Mouse (Mus musculus) intestine, embryonic 14.5 days (tissue): ENCODE measurements at regions not wholly inside any gene's neighbourhood (a gene's known extent, or its start where the extent isn't known, plus 50 kb on each side); places are given as distances from the start of the nearest gene placed in this dataset.
"Not testable (repeated sequence)": the region's sequence is repeated elsewhere in the genome, so short reads cannot be mapped to it uniquely, and the experiment has no call there.

Experiments
- ATAC-seq: fragments of 200-750 bp; cut with Nextera tagmentation; replicated peaks from 2 replicates; pipeline ENCODE4 v1.8.0; 2017; ENCODE audit warnings: low read depth, moderate number of reproducible peaks, moderate TSS enrichment, moderate library complexity; ENCODE audit not compliant: low FRiP score, low TSS enrichment
- DNase-seq: peaks from one replicate; pipeline ENCODE4 v3.0.0-alpha.2; 2018; ENCODE audit warnings: low spot score
- H3K27ac ChIP-seq: fragments of 300-500 bp; sonication (generic); 2 replicates; pipeline ENCODE4 v1.5.1; 2014; ENCODE audit warnings: low read depth, mild to moderate bottlenecking, control low read depth
- H3K27me3 ChIP-seq: fragments of 300-500 bp; sonication (generic); replicated peaks from 2 replicates; pipeline ENCODE4 v1.6.1; 2014; ENCODE audit warnings: low read length, control low read depth; ENCODE audit not compliant: control insufficient read depth, insufficient read depth
- H3K36me3 ChIP-seq: fragments of 300-500 bp; sonication (generic); 2 replicates; pipeline ENCODE4 v1.6.1; 2014; ENCODE audit warnings: low read length, control low read depth; ENCODE audit not compliant: control insufficient read depth, insufficient read depth
- H3K4me1 ChIP-seq: fragments of 300-500 bp; sonication (generic); replicated peaks from 2 replicates; pipeline ENCODE4 v1.6.1; 2014; ENCODE audit warnings: low read length, control low read depth, mixed read lengths; ENCODE audit not compliant: control insufficient read depth, insufficient read depth
- H3K4me2 ChIP-seq: fragments of 300-500 bp; sonication (generic); 2 replicates; pipeline ENCODE4 v1.6.1; 2014; ENCODE audit warnings: low read length
- H3K4me3 ChIP-seq: fragments of 300-500 bp; sonication (generic); 2 replicates; pipeline ENCODE4 v1.5.1; 2014; ENCODE audit warnings: low read depth, low read length, control low read depth, mixed read lengths
- H3K9ac ChIP-seq: fragments of 300-500 bp; sonication (generic); 2 replicates; pipeline ENCODE4 v1.6.1; 2014; ENCODE audit warnings: mild to moderate bottlenecking, low read length
- H3K9me3 ChIP-seq: fragments of 300-500 bp; sonication (generic); 2 replicates; pipeline ENCODE4 v1.6.1; 2016; ENCODE audit warnings: low read length, control low read depth; ENCODE audit not compliant: control insufficient read depth
- WGBS: fragments of 180-500 bp; shearing (Covaris S2); extraction: QIAGEN DNeasy Blood & Tissue Kit; methylation state at CpG from one replicate; pipeline ENCODE4 v1.1.7; 2014; 5-methylcytosine and 5-hydroxymethylcytosine counted together

DNA sequence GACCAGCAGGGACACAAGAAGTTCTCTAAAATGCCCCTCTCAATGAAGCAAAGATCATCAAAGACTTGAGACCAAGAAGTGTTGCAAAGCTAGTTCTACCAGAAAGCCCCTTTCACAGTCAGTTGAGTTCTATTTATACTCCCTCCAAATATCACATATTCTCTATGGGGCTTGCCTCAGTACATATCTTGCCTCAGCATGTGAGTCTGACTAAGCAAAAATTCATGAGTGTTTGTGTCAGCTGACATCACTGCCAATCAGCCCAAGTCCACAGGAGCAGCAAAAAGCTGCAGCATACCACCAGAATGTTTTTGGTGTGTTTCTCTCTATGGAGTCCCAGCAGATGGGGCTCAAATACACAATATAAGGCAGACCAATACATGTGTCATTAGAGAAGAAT lies 631.6 kb downstream of the Rpia start:
- no peak overlapping the region for H3K9ac ChIP-seq
- H3K36me3 ChIP-seq = no peaks in the 10 kb centered on the region
- no peak for DNase-seq
- no peak overlapping the region for H3K4me3 ChIP-seq
- no peak for ATAC-seq
- H3K27ac ChIP-seq = no peak overlapping the region
- H3K4me1 ChIP-seq = no peaks in the 10 kb centered on the region
- no peaks in the 10 kb centered on the region for H3K9me3 ChIP-seq
- no peaks in the 10 kb centered on the region for H3K27me3 ChIP-seq
- no peak overlapping the region for H3K4me2 ChIP-seq

DNA sequence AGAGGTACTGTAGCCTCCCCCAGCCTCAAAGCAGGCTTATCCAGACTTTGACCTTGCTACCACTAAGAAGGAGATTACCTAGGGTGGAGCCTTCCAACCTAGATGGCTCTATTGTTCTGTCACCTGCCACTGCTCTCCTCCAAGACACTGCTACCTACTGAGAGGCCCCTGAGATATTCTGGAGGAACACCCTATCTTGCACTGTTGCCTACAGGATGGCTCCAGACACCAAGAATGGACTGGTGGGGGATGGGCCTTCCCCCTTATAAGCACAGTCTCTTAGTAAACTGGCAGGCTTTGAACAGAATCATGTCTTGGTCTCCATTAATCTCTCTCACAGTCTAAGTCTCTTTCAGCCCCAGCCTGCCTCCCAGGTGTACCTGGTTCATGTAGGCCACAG lies 636.3 kb downstream of the Rpia start:
- not testable (repeated sequence) for H3K4me3 ChIP-seq, H3K27ac ChIP-seq, H3K4me1 ChIP-seq, H3K27me3 ChIP-seq, DNase-seq, H3K4me2 ChIP-seq, H3K36me3 ChIP-seq, H3K9ac ChIP-seq, ATAC-seq, H3K9me3 ChIP-seq

DNA sequence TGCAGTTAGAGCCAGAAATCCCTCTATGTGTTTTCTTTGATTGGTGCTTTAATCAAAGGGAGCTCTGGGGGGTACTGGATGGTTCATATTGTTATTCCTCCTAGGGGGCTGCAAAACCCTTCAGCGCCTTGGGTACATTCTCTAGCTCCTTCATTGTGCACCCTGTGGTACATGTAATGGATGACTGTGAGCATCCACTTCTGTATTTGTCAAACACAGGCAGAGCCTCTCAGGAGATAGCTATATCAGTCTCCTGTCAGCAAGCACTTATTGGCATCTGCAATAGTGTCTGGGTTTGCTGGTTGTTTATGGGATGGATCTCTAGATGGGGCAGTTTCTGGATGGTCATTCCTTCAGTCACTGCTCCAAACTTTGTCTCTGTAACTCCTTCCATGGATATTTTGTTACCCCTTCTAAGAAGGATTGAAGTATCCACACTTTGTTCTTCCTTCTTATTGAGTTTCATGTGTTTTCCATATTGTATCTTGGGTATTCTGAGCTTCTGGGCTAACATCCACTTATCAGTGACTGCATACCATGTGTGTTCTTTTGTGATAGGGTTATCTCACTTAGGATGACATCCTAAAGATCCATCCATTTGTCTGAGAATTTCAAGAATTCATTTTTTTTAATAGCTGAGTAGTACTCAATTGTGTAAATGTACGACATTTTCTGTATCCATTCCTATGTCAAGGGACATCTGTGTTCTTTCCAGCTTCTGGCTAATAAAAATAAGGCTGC lies 640.8 kb downstream of the Rpia start:
- not testable (repeated sequence) for ATAC-seq, DNase-seq, H3K4me3 ChIP-seq, H3K4me1 ChIP-seq, H3K36me3 ChIP-seq, H3K9ac ChIP-seq, H3K27me3 ChIP-seq, H3K4me2 ChIP-seq, H3K9me3 ChIP-seq, H3K27ac ChIP-seq
- WGBS = 73% methylated on average over 2 of the region's 2 CpGs

DNA sequence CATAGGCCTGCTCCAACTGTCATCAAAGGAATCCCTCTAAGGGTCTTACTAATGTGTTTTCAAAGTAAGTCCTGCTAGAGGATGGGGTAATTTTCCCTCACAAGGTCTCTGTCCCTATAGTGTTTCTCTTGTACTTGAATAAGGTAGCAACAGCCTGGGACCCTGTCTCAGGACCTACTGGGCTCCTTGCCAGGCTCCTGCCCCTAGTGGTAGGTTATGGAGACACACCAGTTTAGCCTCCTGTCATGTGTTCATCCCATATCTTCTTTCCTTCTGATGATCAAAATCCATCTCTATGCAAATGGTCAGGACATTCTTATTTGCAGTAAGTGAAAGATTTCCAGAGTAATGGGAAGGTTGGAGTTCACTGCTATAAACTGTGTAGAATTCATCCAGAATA lies 645.0 kb downstream of the Rpia start:
- no peaks in the 10 kb centered on the region for H3K36me3 ChIP-seq
- H3K27ac ChIP-seq = no peak overlapping the region
- H3K4me2 ChIP-seq = no peak overlapping the region
- no peaks in the 10 kb centered on the region for H3K27me3 ChIP-seq
- ATAC-seq = peak; percentile 27; the same call in 1 of the 2 replicates
- H3K9me3 ChIP-seq = no peaks in the 10 kb centered on the region
- no peak overlapping the region for H3K9ac ChIP-seq
- no peak overlapping the region for H3K4me3 ChIP-seq
- no peak for DNase-seq
- H3K4me1 ChIP-seq = no peaks in the 10 kb centered on the region

DNA sequence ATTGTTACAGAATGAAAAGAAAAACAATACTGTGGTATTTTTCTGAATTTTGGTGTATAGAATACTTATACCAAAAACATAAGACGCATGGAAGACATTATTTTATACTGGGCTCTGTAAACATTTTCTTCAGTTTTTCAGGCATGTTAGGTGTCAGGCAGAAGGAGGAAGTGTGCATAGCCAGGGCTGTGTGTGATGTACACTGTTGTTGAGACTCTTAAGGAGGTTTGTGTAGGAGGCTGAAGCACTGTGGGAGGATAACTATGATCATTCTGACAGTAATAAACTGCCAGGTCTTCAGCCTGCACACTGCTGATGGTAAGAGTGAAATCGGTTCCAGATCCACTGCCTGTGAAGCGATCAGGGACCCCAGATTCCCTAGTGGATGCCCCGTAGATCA lies 648.7 kb downstream of the Rpia start:
- not testable (repeated sequence) for H3K27me3 ChIP-seq, H3K4me1 ChIP-seq, ATAC-seq, H3K27ac ChIP-seq, DNase-seq, H3K4me2 ChIP-seq, H3K4me3 ChIP-seq, H3K36me3 ChIP-seq, H3K9ac ChIP-seq, H3K9me3 ChIP-seq
- 69% methylated on average over 4 of the region's 4 CpGs for WGBS

DNA sequence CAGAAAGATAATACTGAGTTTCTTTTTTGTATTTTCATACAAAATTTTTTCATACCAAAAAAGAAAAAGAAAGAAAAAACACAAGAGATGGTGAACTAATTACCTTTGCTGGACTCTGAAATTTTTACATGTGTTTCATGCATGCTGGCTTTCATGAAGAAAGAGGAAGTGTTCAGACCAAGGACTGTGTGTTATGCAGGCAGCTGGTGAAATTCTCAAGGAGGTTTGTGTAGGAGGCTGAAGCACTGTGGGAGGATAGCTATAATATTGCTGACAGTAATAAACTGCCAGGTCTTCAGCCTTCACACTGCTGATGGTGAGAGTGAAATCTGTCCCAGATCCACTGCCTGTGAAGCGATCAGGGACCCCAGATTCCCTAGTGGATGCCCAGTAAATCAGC lies 675.2 kb downstream of the Rpia start:
- Histone ChIP-seq H3K36me3 (no peaks in the 10 kb centered on the region), H3K27ac (no peak overlapping the region), H3K9ac (no peak overlapping the region), H3K4me3 (no peak overlapping the region), H3K27me3 (no peaks in the 10 kb centered on the region), H3K9me3 (no peaks in the 10 kb centered on the region), H3K4me1 (no peaks in the 10 kb centered on the region), H3K4me2 (no peak overlapping the region)
- DNase-seq (no peak), ATAC-seq (no peak)
- WGBS = 50% methylated on average over 1 of the region's 1 CpGs

DNA sequence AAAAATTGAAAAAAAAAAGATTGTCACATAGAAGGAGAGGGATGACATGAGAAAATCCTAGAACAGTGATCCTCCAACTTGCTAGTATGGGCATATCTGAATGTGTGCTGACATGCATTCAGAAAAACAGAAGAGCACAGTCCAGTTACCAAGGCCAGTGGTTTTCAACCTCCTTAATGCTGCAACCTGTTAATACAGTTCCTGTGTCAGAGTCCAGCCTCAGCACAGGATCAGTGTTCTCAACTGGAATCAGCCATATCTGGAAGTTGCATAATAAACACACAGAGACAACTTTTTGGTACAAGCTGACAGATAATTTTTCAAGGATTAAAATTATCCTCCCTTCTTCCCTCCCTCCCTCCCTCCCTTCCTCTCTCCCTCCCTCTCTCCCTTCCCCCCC lies 680.1 kb downstream of the Rpia start:
- no peaks in the 10 kb centered on the region for H3K9me3 ChIP-seq
- no peak overlapping the region for H3K9ac ChIP-seq
- no peak overlapping the region for H3K4me3 ChIP-seq
- H3K27me3 ChIP-seq = no peaks in the 10 kb centered on the region
- no peaks in the 10 kb centered on the region for H3K4me1 ChIP-seq
- ATAC-seq = no peak
- no peak overlapping the region for H3K4me2 ChIP-seq
- DNase-seq = no peak
- H3K36me3 ChIP-seq = no peaks in the 10 kb centered on the region
- H3K27ac ChIP-seq = no peak overlapping the region

DNA sequence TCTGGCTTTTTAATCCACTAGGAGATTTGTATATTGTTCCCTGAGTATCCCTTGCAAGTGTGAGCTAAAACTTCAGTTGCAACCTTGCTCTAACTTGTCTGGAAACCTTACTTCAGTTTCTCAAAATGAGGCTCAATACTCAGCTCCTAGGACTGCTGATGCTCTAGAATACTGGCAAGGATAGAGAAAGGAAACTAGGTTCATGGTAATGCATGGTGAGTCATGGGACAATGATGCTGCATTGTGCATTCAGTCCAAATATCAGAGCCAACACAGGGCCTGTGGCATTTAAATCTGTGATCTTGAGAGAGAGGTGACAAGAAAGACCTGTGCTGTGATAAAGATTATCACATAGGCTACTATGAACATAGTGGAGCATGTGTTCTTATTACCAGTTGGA lies 682.6 kb downstream of the Rpia start:
- H3K4me1 ChIP-seq, H3K27ac ChIP-seq, H3K9ac ChIP-seq, H3K9me3 ChIP-seq, ATAC-seq, H3K36me3 ChIP-seq, H3K4me2 ChIP-seq, H3K27me3 ChIP-seq, H3K4me3 ChIP-seq, DNase-seq: not testable (repeated sequence)

DNA sequence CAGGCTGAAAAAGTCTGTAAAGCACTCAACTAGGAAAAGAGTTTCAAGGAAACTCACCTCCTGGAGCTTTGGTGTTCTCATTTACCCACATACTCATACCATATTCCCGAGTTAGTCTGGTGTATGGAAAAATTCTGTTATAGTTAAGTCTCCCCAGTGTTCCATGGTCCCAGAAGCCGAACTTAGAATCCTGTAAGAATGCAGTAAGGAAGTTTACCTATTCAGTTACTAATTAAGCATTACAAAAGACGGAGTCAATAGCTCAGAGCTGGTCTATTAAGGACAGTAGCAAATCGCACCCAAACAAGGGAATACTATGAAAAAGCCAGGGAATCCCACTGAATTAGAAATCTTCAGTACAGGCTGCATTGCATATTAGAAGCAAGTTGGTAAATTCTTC lies 688.3 kb downstream of the Rpia start:
- H3K27ac ChIP-seq = no peak overlapping the region
- no peak for ATAC-seq
- no peak overlapping the region for H3K4me3 ChIP-seq
- 34% methylated on average over 4 of the region's 4 CpGs for WGBS
- H3K4me2 ChIP-seq = no peak overlapping the region
- H3K4me1 ChIP-seq = no peaks in the 10 kb centered on the region
- no peaks in the 10 kb centered on the region for H3K27me3 ChIP-seq
- DNase-seq = no peak
- H3K36me3 ChIP-seq = no peaks in the 10 kb centered on the region
- H3K9ac ChIP-seq = no peak overlapping the region
- no peaks in the 10 kb centered on the region for H3K9me3 ChIP-seq
